Mouse (Mus musculus): ENCODE results near the gene Tubg2. TPM values are rescaled to one million over a fixed set of nuclear protein-coding genes. Genes with fewer than 3 reads are reported as not detected.
A peak's percentile ranks its signal among the peaks of the same experiment; 100 is the strongest.

The Tubg2 gene
- polyA plus RNA-seq, 1 experiment from 2014 or later, result 1.8 TPM

GRCm38 (mm10) chr11:101171721-101172433, 16.2 kb downstream of the Tubg2 start:
- H3K4me3 ChIP-seq (ENCODE audit: low read depth, low read length), result peak overlapping the region; percentile 57
- DNase-seq (ENCODE audit: low spot score), result peak; percentile 77
- 0% methylated on average over 31 of the region's 31 CpGs for WGBS
- ATAC-seq (replicated peaks; ENCODE audit: low FRiP score), result peak; percentile 48; the same call in 1 of the 2 replicates
- H3K4me2 ChIP-seq, result peak overlapping the region; percentile 88
- peak overlapping the region; percentile 43; the same call in 1 of the 2 replicates for H3K9ac ChIP-seq (ENCODE audit: low read depth, low read length)
- no peaks in the 10 kb centered on the region for H3K9me3 ChIP-seq (ENCODE audit: control insufficient read depth, low read length)
- peak overlapping the region; percentile 68 for H3K27ac ChIP-seq (ENCODE audit: low read depth, low read length)
- peaks cover 54% of the 10 kb centered on the region for H3K4me1 ChIP-seq (replicated peaks; ENCODE audit: control insufficient read depth, insufficient read depth, low read length)
- H3K27me3 ChIP-seq (replicated peaks; ENCODE audit: control insufficient read depth, insufficient read depth, low read length), result peaks cover 99% of the 10 kb centered on the region
- 0 out of 2 replicates have a peak, but pooled peaks cover 2% of the 10 kb centered on the region for H3K36me3 ChIP-seq (ENCODE audit: control insufficient read depth, insufficient read depth, low read length)

GRCm38 (mm10) chr11:101172434-101172815, 16.7 kb downstream of the Tubg2 start:
- Histone ChIP-seq H3K4me2 (peak overlapping the region; percentile 88), H3K36me3 (ENCODE audit: control insufficient read depth, insufficient read depth, low read length) (no peaks in the 10 kb centered on the region), H3K27ac (ENCODE audit: low read depth, low read length) (peak overlapping the region; percentile 68), H3K9ac (ENCODE audit: low read depth, low read length) (peak overlapping the region; percentile 43; the same call in 1 of the 2 replicates), H3K4me3 (ENCODE audit: low read depth, low read length) (peak overlapping the region; percentile 57), H3K4me1 (replicated peaks; ENCODE audit: control insufficient read depth, insufficient read depth, low read length) (peaks cover 54% of the 10 kb centered on the region), H3K27me3 (replicated peaks; ENCODE audit: control insufficient read depth, insufficient read depth, low read length) (peaks cover 99% of the 10 kb centered on the region), H3K9me3 (ENCODE audit: control insufficient read depth, low read length) (no peaks in the 10 kb centered on the region)
- DNase-seq (ENCODE audit: low spot score) (no peak), ATAC-seq (replicated peaks; ENCODE audit: low FRiP score) (no peak)
- WGBS, result 10% methylated on average over 5 of the region's 5 CpGs

- Histone ChIP-seq H3K4me1 (replicated peaks; ENCODE audit: control insufficient read depth, insufficient read depth, low read length) (peaks cover 49% of the 10 kb centered on the region), H3K27me3 (replicated peaks; ENCODE audit: control insufficient read depth, insufficient read depth, low read length) (peaks cover 99% of the 10 kb centered on the region), H3K4me3 (ENCODE audit: low read depth, low read length) (peak overlapping the region; percentile 40; the same call in 1 of the 2 replicates), H3K4me2 (peak overlapping the region; percentile 73), H3K27ac (ENCODE audit: low read depth, low read length) (no peak overlapping the region), H3K9ac (ENCODE audit: low read depth, low read length) (0 out of 2 replicates have a peak overlapping the region, but pooled peaks have one; percentile 2), H3K9me3 (ENCODE audit: control insufficient read depth, low read length) (no peaks in the 10 kb centered on the region), H3K36me3 (ENCODE audit: control insufficient read depth, insufficient read depth, low read length) (no peaks in the 10 kb centered on the region)
- 11% methylated on average over 11 of the region's 11 CpGs for WGBS
- ATAC-seq (replicated peaks; ENCODE audit: low FRiP score), result no peak
- DNase-seq (ENCODE audit: low spot score), result no peak
Measured at GRCm38 (mm10) chr11:101173112-101173511, 17.4 kb downstream of the Tubg2 start.

- ATAC-seq (replicated peaks; ENCODE audit: low FRiP score), result peak; percentile 61
Measured at GRCm38 (mm10) chr11:101173631-101174388, 18.1 kb downstream of the Tubg2 start.

GRCm38 (mm10) chr11:101174389-101174745, 18.7 kb downstream of the Tubg2 start:
- H3K27ac ChIP-seq (ENCODE audit: low read depth, low read length), result peak overlapping the region; percentile 9; the same call in 1 of the 2 replicates
- WGBS, result 32% methylated on average over 9 of the region's 9 CpGs

More at GRCm38 (mm10) chr11:101173631-101174388, 18.1 kb downstream of the Tubg2 start:
- DNase-seq (ENCODE audit: low spot score), result peak; percentile 81
- H3K4me3 ChIP-seq (ENCODE audit: low read depth, low read length), result peak overlapping the region; percentile 40
- H3K27ac ChIP-seq (ENCODE audit: low read depth, low read length), result peak overlapping the region; percentile 45; the same call in 1 of the 2 replicates
- peak overlapping the region; percentile 73 for H3K4me2 ChIP-seq
- H3K9me3 ChIP-seq (ENCODE audit: control insufficient read depth, low read length), result no peaks in the 10 kb centered on the region
- peak overlapping the region; percentile 26; the same call in 1 of the 2 replicates for H3K9ac ChIP-seq (ENCODE audit: low read depth, low read length)
- H3K27me3 ChIP-seq (replicated peaks; ENCODE audit: control insufficient read depth, insufficient read depth, low read length), result peaks cover 99% of the 10 kb centered on the region
- H3K36me3 ChIP-seq (ENCODE audit: control insufficient read depth, insufficient read depth, low read length), result no peaks in the 10 kb centered on the region
- peaks cover 46% of the 10 kb centered on the region for H3K4me1 ChIP-seq (replicated peaks; ENCODE audit: control insufficient read depth, insufficient read depth, low read length)
- 2% methylated on average over 61 of the region's 61 CpGs for WGBS

GRCm38 (mm10) chr11:101174851-101175628, 19.3 kb downstream of the Tubg2 start, which contains the start of gene Ccr10:
TSS of gene Ccr10 (minus strand) at chr11:101175443.
- DNase-seq (ENCODE audit: low spot score) (no peak), ATAC-seq (replicated peaks; ENCODE audit: low FRiP score) (no peak)
- Histone ChIP-seq H3K4me1 (replicated peaks; ENCODE audit: control insufficient read depth, insufficient read depth, low read length) (peaks cover 34% of the 10 kb centered on the region), H3K36me3 (ENCODE audit: control insufficient read depth, insufficient read depth, low read length) (no peaks in the 10 kb centered on the region), H3K9ac (ENCODE audit: low read depth, low read length) (no peak within 1 kb of the TSS; the same call in 1 of the 2 replicates), H3K9me3 (ENCODE audit: control insufficient read depth, low read length) (no peaks in the 10 kb centered on the region), H3K4me3 (ENCODE audit: low read depth, low read length) (peak within 1 kb of the TSS; percentile 40), H3K4me2 (peak within 1 kb of the TSS; percentile 73), H3K27ac (ENCODE audit: low read depth, low read length) (peak within 1 kb of the TSS; percentile 9; the same call in 1 of the 2 replicates), H3K27me3 (replicated peaks; ENCODE audit: control insufficient read depth, insufficient read depth, low read length) (peaks cover 88% of the 10 kb centered on the region)
- WGBS, result 30% methylated on average over 14 of the region's 14 CpGs

More at GRCm38 (mm10) chr11:101174389-101174745, 18.7 kb downstream of the Tubg2 start:
- ATAC-seq (replicated peaks; ENCODE audit: low FRiP score) (no peak), DNase-seq (ENCODE audit: low spot score) (no peak)
- H3K27me3 ChIP-seq (replicated peaks; ENCODE audit: control insufficient read depth, insufficient read depth, low read length), result peaks cover 95% of the 10 kb centered on the region
- H3K4me2 ChIP-seq, result peak overlapping the region; percentile 73
- H3K9me3 ChIP-seq (ENCODE audit: control insufficient read depth, low read length), result no peaks in the 10 kb centered on the region
- no peak overlapping the region; the same call in 1 of the 2 replicates for H3K9ac ChIP-seq (ENCODE audit: low read depth, low read length)
- no peaks in the 10 kb centered on the region for H3K36me3 ChIP-seq (ENCODE audit: control insufficient read depth, insufficient read depth, low read length)
- H3K4me3 ChIP-seq (ENCODE audit: low read depth, low read length), result peak overlapping the region; percentile 40; the same call in 1 of the 2 replicates
- H3K4me1 ChIP-seq (replicated peaks; ENCODE audit: control insufficient read depth, insufficient read depth, low read length), result peaks cover 40% of the 10 kb centered on the region

GRCm38 (mm10) chr11:101175636-101176116, 20.0 kb downstream of the Tubg2 start:
- peaks cover 81% of the 10 kb centered on the region for H3K27me3 ChIP-seq (replicated peaks; ENCODE audit: control insufficient read depth, insufficient read depth, low read length)
- peaks cover 30% of the 10 kb centered on the region for H3K4me1 ChIP-seq (replicated peaks; ENCODE audit: control insufficient read depth, insufficient read depth, low read length)
- no peak overlapping the region for H3K9ac ChIP-seq (ENCODE audit: low read depth, low read length)
- DNase-seq (ENCODE audit: low spot score) (no peak), ATAC-seq (replicated peaks; ENCODE audit: low FRiP score) (no peak)
- no peak overlapping the region for H3K27ac ChIP-seq (ENCODE audit: low read depth, low read length)
- H3K4me2 ChIP-seq, result peak overlapping the region; percentile 48
- H3K9me3 ChIP-seq (ENCODE audit: control insufficient read depth, low read length), result no peaks in the 10 kb centered on the region
- H3K36me3 ChIP-seq (ENCODE audit: control insufficient read depth, insufficient read depth, low read length), result no peaks in the 10 kb centered on the region
- 16% methylated on average over 11 of the region's 11 CpGs for WGBS
- peak overlapping the region; percentile 31 for H3K4me3 ChIP-seq (ENCODE audit: low read depth, low read length)

Measured in liver, embryonic 11.5 days (tissue).